Mouse (Mus musculus) brain, embryonic 14.5 days (tissue): ENCODE measurements at regions not wholly inside any gene's neighbourhood (a gene's known extent, or its start where the extent isn't known, plus 50 kb on each side); places are given as distances from the start of the nearest gene placed in this dataset.

ENCODE experiments used
- CTCF ChIP-seq: fragments of 200-500 bp; IDR thresholded peaks from 2 replicates; pipeline ENCODE4 v1.5.1; 2012; ENCODE audit warnings: inconsistent platforms, mild to moderate bottlenecking, moderate library complexity, borderline replicate concordance; ENCODE audit not compliant: insufficient read depth, insufficient read length; ENCODE audit errors: extremely low read depth
- POLR2A ChIP-seq: fragments of 200-500 bp; IDR thresholded peaks from 2 replicates; pipeline ENCODE4 v1.6.1; 2012; ENCODE audit warnings: mild to moderate bottlenecking, inconsistent platforms, borderline replicate concordance; ENCODE audit not compliant: poor library complexity, insufficient read depth, insufficient read length, severe bottlenecking; ENCODE audit errors: extremely low read depth

DNA sequence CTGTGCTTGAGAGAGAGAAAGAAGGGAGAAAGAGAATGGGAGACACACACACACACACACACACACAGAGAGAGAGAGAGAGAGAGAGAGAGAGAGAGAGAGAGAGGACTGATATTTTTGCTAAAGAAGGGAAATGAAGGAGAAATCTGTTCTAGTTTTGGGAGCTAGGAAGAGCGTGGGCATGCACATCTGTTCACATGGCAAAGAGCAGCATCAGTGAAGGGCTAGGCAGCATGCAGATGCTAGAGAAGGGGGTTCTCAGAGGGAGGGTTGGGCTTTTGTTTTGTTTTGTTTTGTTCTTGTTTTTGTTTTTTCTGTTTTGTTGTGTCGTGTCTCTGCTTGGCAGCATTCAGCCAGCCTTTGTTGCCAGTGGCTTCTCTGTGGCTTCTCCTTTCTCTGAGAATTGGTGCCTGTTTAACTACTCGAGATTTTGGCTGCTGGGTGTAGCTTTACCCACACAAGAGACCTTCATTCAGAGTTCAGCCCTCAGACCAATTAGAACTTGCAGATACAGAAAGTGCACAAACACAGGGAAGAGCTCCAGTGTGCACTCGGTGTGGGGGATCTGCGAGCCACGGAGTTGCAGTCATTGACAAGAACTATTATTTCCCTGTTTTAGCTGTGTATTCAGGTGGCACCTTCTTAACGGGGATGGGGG, 237.9 kb upstream of the Id4 start:
- TF ChIP-seq CTCF (no peak), POLR2A (no peak)
